Mouse (Mus musculus): ENCODE results near the gene Itgae. TPM values are rescaled to one million over a fixed set of nuclear protein-coding genes. Genes with fewer than 3 reads are reported as not detected.

Gene Itgae
- polyA plus RNA-seq (2014; fragmentation: Nextera tagmentation; extraction: Ambion mirVana): 0.25 and 0.32 TPM in 2 replicates

GRCm38 (mm10) chr11:73090283-73090682 is at the start of gene Itgae:
Gene Itgae (plus strand): TSS chr11:73090583.
- Histone ChIP-seq H3K9ac (no peak within 1 kb of the TSS), H3K27me3 (ENCODE audit: control insufficient read depth, insufficient read depth, low read length) (no peaks in the 10 kb centered on the region), H3K4me2 (replicated peaks) (no peak within 1 kb of the TSS), H3K4me1 (replicated peaks; ENCODE audit: control insufficient read depth, insufficient read depth, low read length) (no peaks in the 10 kb centered on the region), H3K4me3 (replicated peaks; ENCODE audit: low read length) (no peak within 1 kb of the TSS), H3K27ac (no peak within 1 kb of the TSS), H3K9me3 (ENCODE audit: control insufficient read depth, low read length) (no peaks in the 10 kb centered on the region), H3K36me3 (replicated peaks; ENCODE audit: control insufficient read depth, insufficient read depth) (peaks cover 8% of the 10 kb centered on the region)
- 81% methylated on average over 4 of the region's 4 CpGs for WGBS
- ATAC-seq (ENCODE audit: low FRiP score): no peak
- no peak for DNase-seq (ENCODE audit: low spot score)

- Histone ChIP-seq H3K4me2 (replicated peaks) (no peak overlapping the region), H3K36me3 (replicated peaks; ENCODE audit: control insufficient read depth, insufficient read depth) (peaks cover 9% of the 10 kb centered on the region; the same call in 1 of the 2 replicates), H3K9ac (no peak overlapping the region), H3K9me3 (ENCODE audit: control insufficient read depth, low read length) (no peaks in the 10 kb centered on the region), H3K27ac (no peak overlapping the region), H3K4me1 (replicated peaks; ENCODE audit: control insufficient read depth, insufficient read depth, low read length) (peaks cover 7% of the 10 kb centered on the region; the same call in 1 of the 2 replicates), H3K4me3 (replicated peaks; ENCODE audit: low read length) (no peak overlapping the region), H3K27me3 (ENCODE audit: control insufficient read depth, insufficient read depth, low read length) (no peaks in the 10 kb centered on the region)
- DNase-seq (ENCODE audit: low spot score) (no peak), ATAC-seq (ENCODE audit: low FRiP score) (no peak)
- 59% methylated on average over 6 of the region's 6 CpGs for WGBS
Measured at GRCm38 (mm10) chr11:73044229-73044755, 46.1 kb upstream of the Itgae start.

- DNase-seq (ENCODE audit: low spot score) (no peak), ATAC-seq (ENCODE audit: low FRiP score) (no peak)
- H3K27me3 ChIP-seq (ENCODE audit: control insufficient read depth, insufficient read depth, low read length): no peaks in the 10 kb centered on the region
- no peaks in the 10 kb centered on the region for H3K9me3 ChIP-seq (ENCODE audit: control insufficient read depth, low read length)
- no peak overlapping the region for H3K4me2 ChIP-seq (replicated peaks)
- peaks cover 7% of the 10 kb centered on the region; the same call in 1 of the 2 replicates for H3K4me1 ChIP-seq (replicated peaks; ENCODE audit: control insufficient read depth, insufficient read depth, low read length)
- no peak overlapping the region for H3K4me3 ChIP-seq (replicated peaks; ENCODE audit: low read length)
- H3K27ac ChIP-seq: no peak overlapping the region
- no peak overlapping the region for H3K9ac ChIP-seq
- H3K36me3 ChIP-seq (replicated peaks; ENCODE audit: control insufficient read depth, insufficient read depth): peaks cover 11% of the 10 kb centered on the region; the same call in 1 of the 2 replicates
- WGBS: 76% methylated on average over 4 of the region's 4 CpGs
Measured at GRCm38 (mm10) chr11:73044789-73045188, 45.6 kb upstream of the Itgae start.

- peak; percentile 95 for DNase-seq (ENCODE audit: low spot score)
- peak within 1 kb of the TSS; percentile 72 for H3K4me2 ChIP-seq (replicated peaks)
- peaks cover 7% of the 10 kb centered on the region; the same call in 1 of the 2 replicates for H3K4me1 ChIP-seq (replicated peaks; ENCODE audit: control insufficient read depth, insufficient read depth, low read length)
- peak within 1 kb of the TSS; percentile 94 for H3K9ac ChIP-seq
- H3K36me3 ChIP-seq (replicated peaks; ENCODE audit: control insufficient read depth, insufficient read depth): peaks cover 25% of the 10 kb centered on the region
- peak within 1 kb of the TSS; percentile 92 for H3K4me3 ChIP-seq (replicated peaks; ENCODE audit: low read length)
- peak; percentile 95 for ATAC-seq (ENCODE audit: low FRiP score)
- WGBS: under 1% methylated on average over 39 of the region's 39 CpGs
- no peaks in the 10 kb centered on the region for H3K27me3 ChIP-seq (ENCODE audit: control insufficient read depth, insufficient read depth, low read length)
- peak within 1 kb of the TSS; percentile 88 for H3K27ac ChIP-seq
- no peaks in the 10 kb centered on the region for H3K9me3 ChIP-seq (ENCODE audit: control insufficient read depth, low read length)
Measured at GRCm38 (mm10) chr11:73047542-73047996, 42.8 kb upstream of the Itgae start, which contains the start of gene Ncbp3. Gene Ncbp3 (plus strand): TSS chr11:73047783.

DNA sequence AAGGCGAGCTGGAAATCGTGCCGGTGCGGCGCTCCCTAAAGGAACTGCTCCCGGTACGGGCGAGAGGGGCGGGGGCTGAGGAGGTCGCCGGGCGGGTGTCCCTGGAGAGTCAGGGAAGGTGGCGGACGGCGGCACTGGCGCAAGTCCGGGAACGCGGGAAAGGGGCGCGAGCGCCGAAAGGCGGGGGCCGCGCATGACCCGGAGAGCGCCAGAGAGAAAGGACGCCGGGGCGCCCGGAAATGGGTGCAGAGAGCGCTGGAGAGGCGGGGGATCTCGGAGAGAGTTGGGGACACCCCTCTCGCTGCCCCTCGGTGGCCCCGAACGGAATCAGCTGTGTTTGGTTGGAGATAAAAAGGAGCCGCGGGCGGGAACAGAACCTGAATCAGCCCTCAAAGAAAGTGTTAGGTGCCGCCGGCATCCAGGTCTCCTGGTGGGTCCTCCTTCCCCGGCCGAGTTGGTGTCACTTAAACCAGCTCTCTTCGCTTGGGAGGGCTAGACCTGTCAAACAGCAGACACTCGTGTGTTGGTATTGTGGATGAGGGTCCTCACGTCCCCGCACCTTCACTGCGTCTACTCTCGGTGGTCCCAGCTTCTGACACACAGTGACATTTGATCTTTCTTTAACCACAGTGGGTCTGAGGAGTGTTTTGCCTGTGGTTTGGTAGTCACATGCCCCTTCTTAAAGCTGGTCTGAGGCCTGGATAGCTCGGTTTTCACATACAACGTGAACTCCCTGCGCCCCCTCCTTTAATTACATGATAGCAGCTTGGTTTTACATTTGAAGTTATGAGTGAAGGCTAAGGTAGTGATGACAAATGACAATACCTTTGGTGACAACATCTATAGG is 42.1 kb upstream of the Itgae start:
- peak overlapping the region; percentile 72 for H3K4me2 ChIP-seq (replicated peaks)
- peaks cover 7% of the 10 kb centered on the region; the same call in 1 of the 2 replicates for H3K4me1 ChIP-seq (replicated peaks; ENCODE audit: control insufficient read depth, insufficient read depth, low read length)
- no peak for DNase-seq (ENCODE audit: low spot score)
- no peaks in the 10 kb centered on the region for H3K9me3 ChIP-seq (ENCODE audit: control insufficient read depth, low read length)
- peaks cover 32% of the 10 kb centered on the region for H3K36me3 ChIP-seq (replicated peaks; ENCODE audit: control insufficient read depth, insufficient read depth)
- peak overlapping the region; percentile 94 for H3K9ac ChIP-seq
- no peaks in the 10 kb centered on the region for H3K27me3 ChIP-seq (ENCODE audit: control insufficient read depth, insufficient read depth, low read length)
- peak overlapping the region; percentile 92 for H3K4me3 ChIP-seq (replicated peaks; ENCODE audit: low read length)
- ATAC-seq (ENCODE audit: low FRiP score): peak; percentile 76
- peak overlapping the region; percentile 88 for H3K27ac ChIP-seq
- WGBS: 2% methylated on average over 55 of the region's 55 CpGs

DNA sequence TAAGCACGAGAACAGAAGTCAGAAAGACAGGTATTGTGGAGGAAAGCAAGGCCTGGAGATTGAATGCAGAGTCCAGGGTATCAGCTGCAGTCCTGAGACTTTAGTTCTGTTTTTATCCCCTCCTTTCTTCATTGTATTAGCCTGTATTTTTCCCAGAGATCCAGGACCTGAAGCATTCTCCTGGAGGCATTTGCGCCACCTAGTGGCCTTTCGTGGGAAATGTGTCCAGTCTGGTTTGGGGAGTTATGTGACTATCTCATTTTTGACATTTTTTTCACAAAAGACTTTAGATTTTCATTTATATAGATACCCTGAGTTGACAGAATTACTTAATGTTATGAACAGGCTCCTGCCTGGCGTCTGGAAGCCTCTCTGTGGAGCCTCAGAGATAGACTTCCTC is 41.0 kb upstream of the Itgae start:
- Histone ChIP-seq H3K27me3 (ENCODE audit: control insufficient read depth, insufficient read depth, low read length) (no peaks in the 10 kb centered on the region), H3K36me3 (replicated peaks; ENCODE audit: control insufficient read depth, insufficient read depth) (peaks cover 42% of the 10 kb centered on the region), H3K4me1 (replicated peaks; ENCODE audit: control insufficient read depth, insufficient read depth, low read length) (peaks cover 7% of the 10 kb centered on the region; the same call in 1 of the 2 replicates), H3K9ac (peak overlapping the region; percentile 94; the same call in 1 of the 2 replicates), H3K4me3 (replicated peaks; ENCODE audit: low read length) (peak overlapping the region; percentile 92), H3K27ac (peak overlapping the region; percentile 51; the same call in 1 of the 2 replicates), H3K9me3 (ENCODE audit: control insufficient read depth, low read length) (no peaks in the 10 kb centered on the region), H3K4me2 (replicated peaks) (peak overlapping the region; percentile 72)
- DNase-seq (ENCODE audit: low spot score) (peak; percentile 91), ATAC-seq (ENCODE audit: low FRiP score) (no peak)
- 4% methylated on average over 4 of the region's 4 CpGs for WGBS

DNA sequence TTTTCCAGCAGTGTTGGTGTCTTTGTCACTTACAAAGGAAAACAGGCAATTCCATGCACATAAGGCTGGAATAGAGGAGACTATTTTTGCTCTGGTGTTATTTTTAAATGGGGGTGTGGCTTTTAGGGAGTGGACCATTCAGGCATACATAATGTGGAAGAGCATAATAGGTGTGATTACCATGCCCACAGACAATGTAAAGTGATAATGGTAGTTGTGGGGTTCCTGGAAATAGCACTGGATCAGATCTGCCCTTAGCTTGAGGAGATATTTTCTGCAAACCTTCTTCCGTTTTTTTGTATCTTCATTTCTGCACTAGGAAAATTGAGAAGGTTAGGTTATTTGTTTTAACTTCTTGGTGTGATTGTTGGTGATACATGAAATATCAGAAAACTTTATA is 37.6 kb upstream of the Itgae start:
- Histone ChIP-seq H3K27me3 (ENCODE audit: control insufficient read depth, insufficient read depth, low read length) (no peaks in the 10 kb centered on the region), H3K9ac (no peak overlapping the region), H3K4me1 (replicated peaks; ENCODE audit: control insufficient read depth, insufficient read depth, low read length) (peaks cover 7% of the 10 kb centered on the region; the same call in 1 of the 2 replicates), H3K36me3 (replicated peaks; ENCODE audit: control insufficient read depth, insufficient read depth) (peaks cover 76% of the 10 kb centered on the region), H3K9me3 (ENCODE audit: control insufficient read depth, low read length) (no peaks in the 10 kb centered on the region), H3K4me3 (replicated peaks; ENCODE audit: low read length) (no peak overlapping the region), H3K27ac (no peak overlapping the region), H3K4me2 (replicated peaks) (no peak overlapping the region)
- DNase-seq (ENCODE audit: low spot score): no peak
- no peak for ATAC-seq (ENCODE audit: low FRiP score)
- 84% methylated on average over 1 of the region's 1 CpGs for WGBS

DNA sequence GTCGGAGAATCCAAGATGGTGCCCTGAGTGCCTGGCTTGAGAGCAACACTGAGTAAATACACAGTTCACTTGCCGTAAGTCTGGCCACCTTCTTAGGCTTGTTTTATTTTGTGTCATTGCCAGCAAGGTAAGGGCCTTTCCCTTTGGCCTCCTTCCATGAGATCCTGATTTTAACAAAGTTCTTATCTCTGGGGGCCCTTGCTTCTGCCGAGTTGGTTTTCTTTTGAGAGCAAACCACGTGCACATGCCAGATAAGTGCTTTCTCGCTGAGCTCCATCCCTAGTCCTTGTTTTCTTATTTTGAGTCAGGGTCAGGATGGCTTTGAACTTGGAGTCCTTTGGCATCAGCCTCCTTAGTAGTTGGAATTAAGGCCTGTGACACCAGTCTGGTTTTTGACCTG is 32.7 kb upstream of the Itgae start:
- no peak for ATAC-seq (ENCODE audit: low FRiP score)
- Histone ChIP-seq H3K4me1 (replicated peaks; ENCODE audit: control insufficient read depth, insufficient read depth, low read length) (no peaks in the 10 kb centered on the region), H3K27ac (no peak overlapping the region), H3K9me3 (ENCODE audit: control insufficient read depth, low read length) (no peaks in the 10 kb centered on the region), H3K36me3 (replicated peaks; ENCODE audit: control insufficient read depth, insufficient read depth) (peaks cover 76% of the 10 kb centered on the region), H3K27me3 (ENCODE audit: control insufficient read depth, insufficient read depth, low read length) (no peaks in the 10 kb centered on the region), H3K4me2 (replicated peaks) (no peak overlapping the region), H3K9ac (no peak overlapping the region), H3K4me3 (replicated peaks; ENCODE audit: low read length) (no peak overlapping the region)
- no peak for DNase-seq (ENCODE audit: low spot score)
- 89% methylated on average over 5 of the region's 5 CpGs for WGBS

DNA sequence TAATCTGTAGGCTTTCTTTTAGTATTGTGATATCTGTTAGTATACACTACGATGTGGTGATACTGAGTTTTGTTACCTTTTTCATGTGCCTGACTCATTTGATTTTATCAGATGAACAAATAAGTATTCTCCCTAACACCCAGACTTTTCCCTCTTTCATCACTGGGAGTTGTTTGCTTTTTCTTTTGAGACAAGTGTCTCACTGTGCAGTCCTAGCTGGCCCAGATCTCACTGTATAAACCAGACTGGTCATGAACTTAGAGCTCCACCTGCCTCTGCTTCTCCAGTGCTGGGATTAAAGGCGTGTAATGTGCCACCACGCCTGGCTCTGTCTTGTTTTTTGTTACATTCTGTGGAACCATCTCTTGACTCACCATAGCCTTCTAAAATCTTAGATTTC is 30.8 kb upstream of the Itgae start:
- Histone ChIP-seq H3K9me3 (ENCODE audit: control insufficient read depth, low read length) (no peaks in the 10 kb centered on the region), H3K36me3 (replicated peaks; ENCODE audit: control insufficient read depth, insufficient read depth) (peaks cover 59% of the 10 kb centered on the region)
- 93% methylated on average over 3 of the region's 3 CpGs for WGBS

More for the DNA sequence above, 30.8 kb upstream of the Itgae start:
- Histone ChIP-seq H3K27ac (no peak overlapping the region), H3K4me2 (replicated peaks) (no peak overlapping the region), H3K27me3 (ENCODE audit: control insufficient read depth, insufficient read depth, low read length) (no peaks in the 10 kb centered on the region), H3K4me1 (replicated peaks; ENCODE audit: control insufficient read depth, insufficient read depth, low read length) (no peaks in the 10 kb centered on the region), H3K9ac (no peak overlapping the region), H3K4me3 (replicated peaks; ENCODE audit: low read length) (no peak overlapping the region)
- ATAC-seq (ENCODE audit: low FRiP score): no peak
- DNase-seq (ENCODE audit: low spot score): no peak

Measured in hindbrain, embryonic 14.5 days (tissue).